Mouse (Mus musculus): ENCODE results near the gene Syce1. TPM values are rescaled to one million over a fixed set of nuclear protein-coding genes. Genes with fewer than 3 reads are reported as not detected.

Gene Syce1
- total RNA-seq (2015; ENCODE audit: low replicate concordance) (1.8 TPM in 1 of 2 replicates, not detected in the other), total RNA-seq (2017; ENCODE audit: low replicate concordance) (not detected in 2 replicates)

DNA sequence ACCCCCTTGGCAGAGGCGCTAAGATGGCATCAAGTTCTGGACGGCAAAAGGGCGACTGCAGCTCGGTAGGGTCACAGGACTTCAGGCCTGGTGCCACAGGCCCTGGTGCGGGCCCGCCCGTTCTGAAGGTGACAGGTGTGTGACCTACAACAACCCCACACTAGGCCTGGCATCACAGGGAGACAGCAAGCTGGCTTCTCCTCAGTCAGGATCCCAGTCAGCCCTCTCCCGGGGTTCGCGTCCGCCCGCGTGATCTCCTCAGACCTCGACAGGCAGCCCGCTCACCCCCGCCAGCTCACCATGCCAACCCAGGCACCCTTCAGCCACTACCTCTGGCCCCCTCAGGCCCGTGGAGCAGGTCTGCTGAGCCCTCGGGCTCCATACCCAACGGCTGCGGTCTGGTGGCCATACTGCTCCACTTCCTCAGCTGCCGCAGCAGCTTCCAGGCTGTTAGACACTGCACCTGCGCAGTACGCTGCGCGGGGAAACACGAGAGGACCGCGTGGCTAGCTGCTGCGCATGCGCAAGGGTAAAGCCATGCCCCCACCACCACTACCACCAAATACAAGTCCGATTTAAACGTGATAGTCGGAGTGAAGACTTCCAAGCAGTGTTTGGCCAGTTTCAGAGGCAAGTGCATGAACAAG is at the start of gene Syce1:
Gene Syce1 (minus strand): TSS at position 447 of the 647 bp plus-strand sequence.
- ATAC-seq (replicated peaks; ENCODE audit: low FRiP score, poor library complexity, severe bottlenecking), result no peak

GRCm38 (mm10) chr7:140836243-140837115 is 48.8 kb upstream of the Syce1 start:
- no peak for ATAC-seq (replicated peaks; ENCODE audit: low FRiP score, poor library complexity, severe bottlenecking)

DNA sequence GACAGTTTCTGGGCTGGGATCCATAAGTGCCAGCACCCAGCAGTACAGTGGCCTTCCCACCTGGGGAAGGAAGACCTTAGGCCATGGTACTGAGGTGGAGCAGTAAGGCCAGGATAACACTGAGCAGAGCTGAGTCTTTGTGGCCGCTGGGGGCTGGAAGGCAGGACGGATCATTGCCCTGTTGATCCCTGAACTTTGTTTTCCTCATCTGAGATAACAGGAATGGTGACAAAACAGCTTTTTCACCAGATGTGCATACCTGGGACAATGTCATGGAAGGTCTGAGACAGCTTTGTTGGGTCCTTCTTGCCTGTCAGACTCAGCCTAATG is 48.1 kb upstream of the Syce1 start:
- ATAC-seq (replicated peaks; ENCODE audit: low FRiP score, poor library complexity, severe bottlenecking), result no peak

GRCm38 (mm10) chr7:140834968-140835757 is 47.5 kb upstream of the Syce1 start, which contains the start of gene Urah:
Gene Urah, plus strand, starts transcription at chr7:140835018.
- ATAC-seq (replicated peaks; ENCODE audit: low FRiP score, poor library complexity, severe bottlenecking), result 0 out of 2 replicates have a peak, but pooled peaks have one; percentile 25

DNA sequence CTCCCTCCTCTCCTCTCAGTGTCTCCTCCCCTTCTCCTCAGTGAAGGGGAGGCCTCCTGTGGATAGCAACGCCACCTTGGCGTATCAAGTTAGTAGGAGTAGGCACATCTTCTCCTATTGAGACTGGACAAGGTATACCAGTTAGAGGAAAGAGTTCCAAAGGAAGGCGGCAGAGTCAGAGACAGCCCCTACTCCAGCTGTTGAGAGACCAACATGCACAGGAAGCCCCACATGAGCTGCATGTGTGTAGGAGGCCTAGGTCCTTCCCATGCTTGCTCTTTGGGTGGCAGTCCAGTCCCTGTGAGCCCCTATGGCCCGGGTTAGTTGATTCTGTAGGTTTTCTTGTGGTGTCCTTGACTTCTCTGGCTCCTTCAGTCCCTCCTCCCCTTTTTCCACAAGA is 45.7 kb upstream of the Syce1 start:
- ATAC-seq (replicated peaks; ENCODE audit: low FRiP score, poor library complexity, severe bottlenecking), result no peak

- no peak for ATAC-seq (replicated peaks; ENCODE audit: low FRiP score, poor library complexity, severe bottlenecking)
These were observed 43.8 kb upstream of the Syce1 start for GRCm38 (mm10) chr7:140831447-140831846.

- peak; percentile 39; the same call in 1 of the 2 replicates for ATAC-seq (replicated peaks; ENCODE audit: low FRiP score, poor library complexity, severe bottlenecking)
These were observed 40.7 kb upstream of the Syce1 start for GRCm38 (mm10) chr7:140828171-140828881.

GRCm38 (mm10) chr7:140822731-140823130 is 35.1 kb upstream of the Syce1 start:
- ATAC-seq (replicated peaks; ENCODE audit: low FRiP score, poor library complexity, severe bottlenecking), result no peak

DNA sequence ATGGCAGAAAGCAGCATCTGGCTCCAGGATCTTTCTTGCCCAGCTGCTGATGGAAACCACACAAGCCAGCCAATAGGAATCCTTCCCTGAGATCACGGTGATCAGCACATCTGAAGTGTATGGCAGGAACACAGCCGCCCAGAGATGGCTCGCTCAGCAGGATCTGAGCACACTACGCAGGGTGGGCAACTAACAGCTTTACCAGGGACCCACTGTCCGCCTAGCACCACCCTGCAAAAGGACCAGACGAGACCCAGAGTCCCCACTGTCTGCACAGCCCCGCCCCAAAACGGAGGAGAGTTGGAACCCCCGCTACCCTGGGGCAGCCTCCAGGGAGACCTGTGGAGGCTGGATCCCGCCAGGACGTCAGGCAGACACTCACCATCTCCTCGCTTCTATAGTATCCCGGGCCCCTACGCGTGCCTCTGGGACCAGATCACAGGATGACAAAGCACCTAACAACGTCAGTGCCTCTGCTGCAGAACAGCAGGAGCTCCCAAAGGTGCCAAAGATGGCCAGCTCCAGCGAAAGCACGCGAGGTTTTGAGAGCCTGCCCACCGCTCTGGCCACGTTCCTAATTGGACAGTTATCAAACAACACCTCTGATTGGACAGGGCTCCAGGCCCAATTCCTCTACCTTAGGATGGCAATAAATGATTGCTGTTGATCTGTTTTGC is 34.1 kb upstream of the Syce1 start, which contains the start of gene Zfp941:
Gene Zfp941 (minus strand): TSS at position 526 of the 677 bp plus-strand sequence.
- peak; percentile 57; the same call in 1 of the 2 replicates for ATAC-seq (replicated peaks; ENCODE audit: low FRiP score, poor library complexity, severe bottlenecking)

DNA sequence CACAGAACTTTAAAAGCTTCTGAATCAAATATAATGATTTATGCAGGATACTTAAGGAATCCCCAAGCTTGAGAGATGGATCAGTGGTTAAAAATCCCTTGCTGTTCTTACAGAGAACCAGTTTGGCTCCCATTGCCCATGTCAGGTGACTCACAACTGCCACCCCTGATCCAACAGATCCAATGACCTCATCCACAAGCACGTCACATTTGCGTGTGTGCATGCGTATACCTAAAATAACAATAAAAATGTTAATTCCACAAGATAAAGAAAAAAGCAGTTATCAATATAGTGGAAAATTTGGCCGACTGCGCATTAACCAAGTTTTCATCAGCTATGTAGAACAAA is 33.6 kb upstream of the Syce1 start:
- no peak for ATAC-seq (replicated peaks; ENCODE audit: low FRiP score, poor library complexity, severe bottlenecking)

DNA sequence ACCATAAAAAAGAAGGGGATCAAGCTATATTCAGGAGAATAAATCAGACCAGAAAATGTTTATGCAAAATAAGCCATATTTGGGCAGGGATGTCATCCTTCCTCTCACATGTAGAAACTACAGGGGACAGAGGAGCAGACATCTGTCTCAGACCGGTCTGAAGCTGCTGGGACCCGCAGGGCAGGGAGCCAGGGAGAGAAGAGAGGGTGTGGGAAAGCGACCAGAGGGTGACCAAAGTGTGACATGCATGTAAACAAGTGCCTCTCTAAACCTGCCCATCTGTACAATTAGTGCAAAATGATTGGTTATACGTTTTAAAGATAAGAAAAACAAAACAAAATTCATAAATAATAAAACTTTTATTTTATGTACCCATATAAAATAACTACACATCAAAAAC is 32.5 kb upstream of the Syce1 start:
- no peak for ATAC-seq (replicated peaks; ENCODE audit: low FRiP score, poor library complexity, severe bottlenecking)

GRCm38 (mm10) chr7:140812850-140813249 is 25.2 kb upstream of the Syce1 start:
- no peak for ATAC-seq (replicated peaks; ENCODE audit: low FRiP score, poor library complexity, severe bottlenecking)

DNA sequence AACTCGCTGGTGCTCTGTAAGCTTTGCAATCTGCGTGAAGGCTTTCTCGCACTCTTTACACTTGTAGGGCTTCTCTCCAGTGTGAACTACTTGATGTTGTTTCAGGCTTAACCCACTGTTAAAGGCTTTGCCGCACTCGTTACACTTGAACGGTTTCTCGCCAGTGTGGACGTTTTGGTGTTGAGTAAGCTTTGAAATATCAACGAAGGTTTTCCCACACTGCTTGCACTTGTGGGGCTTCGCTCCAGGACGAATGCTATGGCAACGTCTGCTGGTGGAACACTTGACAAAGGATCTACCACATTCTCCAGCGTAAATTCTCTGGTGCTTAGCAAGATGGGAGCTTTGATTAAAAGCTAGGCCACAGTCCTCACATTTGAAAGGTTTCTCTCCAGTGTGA is 24.1 kb upstream of the Syce1 start:
- ATAC-seq (replicated peaks; ENCODE audit: low FRiP score, poor library complexity, severe bottlenecking), result no peak

DNA sequence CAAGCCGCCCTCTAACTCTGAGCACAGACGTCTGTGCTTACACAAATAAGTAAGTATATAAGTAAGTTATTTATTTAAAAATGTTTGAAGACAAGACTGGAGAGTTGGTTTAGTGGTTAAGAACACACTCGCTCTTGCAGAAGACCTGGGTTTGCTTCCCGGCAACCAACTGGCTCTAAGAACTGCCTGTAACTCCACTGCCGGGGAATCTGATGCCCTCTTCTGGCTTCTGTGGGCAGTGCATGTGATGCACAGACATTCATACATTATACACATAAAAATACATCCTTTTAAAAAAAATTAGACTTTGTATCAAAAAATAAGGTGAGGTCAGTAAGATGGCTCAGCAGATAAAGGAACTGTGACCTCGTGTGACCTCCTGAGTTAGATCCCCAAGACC is 22.8 kb upstream of the Syce1 start:
- no peak for ATAC-seq (replicated peaks; ENCODE audit: low FRiP score, poor library complexity, severe bottlenecking)

DNA sequence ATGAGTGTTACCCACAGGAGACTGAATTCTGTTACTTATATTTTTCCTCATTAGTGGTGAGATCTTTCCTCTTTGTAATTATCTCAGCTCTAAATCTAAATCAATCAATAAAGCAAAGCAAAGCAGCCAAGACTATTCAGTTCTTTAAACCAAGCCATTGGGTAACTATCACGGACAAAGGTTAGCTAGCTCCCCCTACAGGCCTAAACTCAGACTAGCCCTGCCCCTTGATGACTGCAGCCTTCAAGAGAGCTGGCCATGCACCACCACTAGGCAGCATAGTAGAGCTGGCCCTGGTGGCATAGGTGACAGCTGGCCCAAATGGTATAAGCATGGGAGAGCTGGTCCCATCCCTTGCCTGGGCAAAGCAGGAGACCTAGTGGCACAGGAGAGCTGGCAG is 18.1 kb upstream of the Syce1 start:
- ATAC-seq (replicated peaks; ENCODE audit: low FRiP score, poor library complexity, severe bottlenecking), result peak; percentile 76

GRCm38 (mm10) chr7:140802629-140803028 is 15.0 kb upstream of the Syce1 start:
- ATAC-seq (replicated peaks; ENCODE audit: low FRiP score, poor library complexity, severe bottlenecking), result no peak

- no peak for ATAC-seq (replicated peaks; ENCODE audit: low FRiP score, poor library complexity, severe bottlenecking)
These were observed 10.6 kb upstream of the Syce1 start for GRCm38 (mm10) chr7:140798212-140798611.

DNA sequence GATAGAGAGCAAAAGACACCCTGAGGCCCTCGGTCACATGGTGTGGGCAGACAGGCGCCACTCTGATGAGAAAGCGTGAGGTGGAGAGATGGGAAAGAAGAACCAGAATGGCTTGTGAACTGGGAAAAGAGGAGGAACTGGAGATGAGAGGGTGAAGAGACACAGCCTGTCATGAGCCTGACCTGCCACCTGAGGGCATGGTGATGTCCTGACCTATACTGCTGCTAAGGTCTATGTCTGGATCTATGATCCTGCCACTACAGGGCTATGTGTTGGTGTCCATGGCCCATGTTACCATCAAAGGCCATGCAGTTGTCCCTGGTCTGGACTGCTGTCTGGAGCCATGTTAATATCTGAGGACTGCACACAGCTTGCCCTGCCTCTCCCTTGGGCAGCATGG is 10.0 kb upstream of the Syce1 start:
- 0 out of 2 replicates have a peak, but pooled peaks have one; percentile 39 for ATAC-seq (replicated peaks; ENCODE audit: low FRiP score, poor library complexity, severe bottlenecking)

- no peak for ATAC-seq (replicated peaks; ENCODE audit: low FRiP score, poor library complexity, severe bottlenecking)
These were observed 5.9 kb upstream of the Syce1 start for GRCm38 (mm10) chr7:140793541-140793940.

Data from erythroid progenitor cell, adult 5-6 weeks (primary cell).